10 mouse cellular contexts compared by ENCODE assay signal in genomic region chr6:6160645-6161426, GRCm38 (mm10). TPM values are rescaled to one million over a fixed set of nuclear protein-coding genes. Genes with fewer than 3 reads are reported as not detected.
DNase-seq lines count a peak whose midpoint lies in the region; TF ChIP-seq lines count a peak whose summit lies in the region.
"Had no signal": no experiment of that assay in that cellular context is flagged by ENCODE, and none has a peak within 500 bp of the region (broad histone marks: within the 10 kb centered on the region; RNA-seq: fewer than 3 reads in every experiment).

No protein-coding gene starts in this region.

- DNase-seq in heart, adult 8-10 months (ENCODE audit: low spot score) = peak; percentile 28
- no peak for DNase-seq in heart, postnatal 25 days (ENCODE audit: low spot score)
- DNase-seq in 3T3-L1 (ENCODE audit: low read depth, low spot score) = peak; percentile 49
- DNase-seq in NIH3T3 (ENCODE audit: low read depth) = peak; percentile 89
- no peak for DNase-seq in spleen, postnatal 14 days (ENCODE audit: low spot score in 2 of 2)
- no peak for DNase-seq in urinary bladder, adult 2 months (ENCODE audit: low spot score)
- no peak for DNase-seq in frontal cortex, postnatal 25 days (ENCODE audit: low spot score in 2 of 2)
- DNase-seq: right cerebral cortex, postnatal 4 days had no signal

- peak overlapping the region; percentile 8; the same call in 1 of the 2 replicates for H3K27ac ChIP-seq in embryonic fibroblast, embryonic 13.5 days (ENCODE audit: insufficient read depth, low read length)

- no peak overlapping the region for H3K4me3 ChIP-seq in embryonic fibroblast, embryonic 13.5 days (ENCODE audit: insufficient read depth, low read length)
- H3K4me3 ChIP-seq: limb, embryonic 15.5 days had no signal

- H3K4me1 ChIP-seq in embryonic fibroblast, embryonic 13.5 days (ENCODE audit: control insufficient read depth, insufficient read depth, low read length) = peaks cover 11% of the 10 kb centered on the region

- TF ChIP-seq CTCF in embryonic fibroblast, embryonic 13.5 days (IDR thresholded peaks at IDR 0.05; ENCODE audit: borderline replicate concordance, insufficient read depth, low read length) = no peak

- intact Hi-C loops in heart, postnatal 25 days (cut with DNase I) = no loop called here

- TF ChIP-seq POLR2A in embryonic fibroblast, embryonic 13.5 days (IDR thresholded peaks at IDR 0.05; ENCODE audit: low read depth, low read length) = no peak

RNA-seq across cellular contexts. Expression of gene Slc25a13, which starts 56.1 kb away (rescaled TPM):
- total RNA-seq in heart, adult 8-10 months (2022) = 100 to 1,000 TPM; 134 to 155 (median 137) TPM
- 100 to 1,000 TPM; 124 to 140 TPM for total RNA-seq in heart, postnatal 25 days (2021)
- polyA plus RNA-seq in embryonic fibroblast, embryonic 13.5 days (2011; ENCODE audit: insufficient read length, low read depth, missing spikeins) = 9.3 and 11.3 TPM in 2 replicates
- 2.8 and 3.4 TPM in 2 replicates for polyA plus RNA-seq in urinary bladder, adult 2 months (2012; rRNA removed)

Comparison
In these comparisons a context has a peak if more than half of its experiments do, and no peak if none do; other contexts are left out.
1. DNase-seq: peak in heart, adult 8-10 months (single experiment), 3T3-L1 (single experiment) and NIH3T3 (single experiment); none in heart, postnatal 25 days (single experiment), spleen, postnatal 14 days (0 of 2), urinary bladder, adult 2 months (single experiment) and frontal cortex, postnatal 25 days (0 of 2).